Mouse (Mus musculus): Measurements from ENCODE around the gene Tcap.

Tcap gene

DNA sequence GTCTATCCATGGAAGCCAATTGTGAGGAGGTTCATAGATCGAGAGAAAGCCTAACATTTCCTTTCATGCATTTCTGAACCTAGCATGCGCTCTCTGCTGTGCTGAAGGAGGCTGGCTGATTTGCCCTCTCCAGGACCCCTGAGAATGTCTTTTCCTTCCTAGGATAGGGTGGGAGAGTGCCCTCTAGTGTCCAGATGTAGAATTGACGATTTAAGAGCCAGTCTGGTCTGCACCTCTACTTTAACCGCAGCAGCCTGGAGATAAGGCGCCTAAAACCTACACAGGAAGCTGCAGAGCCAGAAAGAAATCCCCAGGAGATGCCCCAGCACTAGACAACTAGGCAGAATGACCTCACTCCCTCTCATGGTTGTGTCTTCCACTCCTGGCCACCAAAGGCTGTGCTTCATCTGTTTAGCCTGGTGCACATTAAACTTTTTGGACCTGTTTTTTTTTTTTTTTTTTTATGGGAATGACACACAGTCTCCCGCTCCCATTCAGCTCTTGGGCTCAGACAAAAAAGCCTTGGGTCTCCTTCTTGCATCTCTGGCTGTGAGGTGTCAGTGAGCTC lies 27.8 kb upstream of the Tcap start:
- no peak for DNase-seq (ENCODE audit: low spot score in 2 of 2)

DNA sequence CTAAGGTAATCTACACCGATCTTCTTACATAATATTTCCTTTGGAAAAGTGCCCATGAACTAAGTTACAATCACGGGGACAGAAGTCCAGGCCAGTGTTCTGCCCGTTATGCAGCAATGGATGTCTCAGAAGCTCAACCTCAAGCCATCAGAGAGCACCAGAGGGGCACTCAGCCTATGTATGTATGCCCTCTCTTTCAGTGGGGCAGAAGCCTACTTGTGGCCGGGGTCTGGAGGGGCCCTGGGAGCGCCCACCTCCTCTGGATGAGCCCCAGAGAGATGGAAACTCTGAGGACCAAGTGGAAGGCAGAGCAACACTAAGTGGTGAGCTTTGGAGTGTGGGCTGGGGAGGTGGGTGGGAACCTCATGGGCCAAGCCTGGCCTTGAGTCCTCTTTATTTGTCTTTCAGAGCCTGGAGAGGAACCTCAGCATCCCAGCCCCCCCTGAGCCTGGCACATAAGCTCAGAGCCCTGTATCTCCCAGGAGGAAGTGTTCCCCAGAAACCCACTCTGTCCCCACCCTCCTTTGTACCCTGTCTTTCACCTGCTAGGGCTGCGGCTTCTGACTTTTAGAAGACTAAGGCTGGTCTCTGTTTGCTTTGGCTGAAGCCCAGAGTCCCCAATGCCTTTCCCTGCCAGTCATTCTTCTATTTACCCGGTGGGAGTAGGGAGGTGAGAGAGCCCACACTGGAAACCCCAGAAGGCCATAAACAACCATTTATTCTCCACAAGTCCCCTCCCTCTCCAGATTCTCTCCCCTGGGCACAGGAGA lies 26.8 kb upstream of the Tcap start:
- no peak for DNase-seq (ENCODE audit: low spot score in 2 of 2)

DNA sequence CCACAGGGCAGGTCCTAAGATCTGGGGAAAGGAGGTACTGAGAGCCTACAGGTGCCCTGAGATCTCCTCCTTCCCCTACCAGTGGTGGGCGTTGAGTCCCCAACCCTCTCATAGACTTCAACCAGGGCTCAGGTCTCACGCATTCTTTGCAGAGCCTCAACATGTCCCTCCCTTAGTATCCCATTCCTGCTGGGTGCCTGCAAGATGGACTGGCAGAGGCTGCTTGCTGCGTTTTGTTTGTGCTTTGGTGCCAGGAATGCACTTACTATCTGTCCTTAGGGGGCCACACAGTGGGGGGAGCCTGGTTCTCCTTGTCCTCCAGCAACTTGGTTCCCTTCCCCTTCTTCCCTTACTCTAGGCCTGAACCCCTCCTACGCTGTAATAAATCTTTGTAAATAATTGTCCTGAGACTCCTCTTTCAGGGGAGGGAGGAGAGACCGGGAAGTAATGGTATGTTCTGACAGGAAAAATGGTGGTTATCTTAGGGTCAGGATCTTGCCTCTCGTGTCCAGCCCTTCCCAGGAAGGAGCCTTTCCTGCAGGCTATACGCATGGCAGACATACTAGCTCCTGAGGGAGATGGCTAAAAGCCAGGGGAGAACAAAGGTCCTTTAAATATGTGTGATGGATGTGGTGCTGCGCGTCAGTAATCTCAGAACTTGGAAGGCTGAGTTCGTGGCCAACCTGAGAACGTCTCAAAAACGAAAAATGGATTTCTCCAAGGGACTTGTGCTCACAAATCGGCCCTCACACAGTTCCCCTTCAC lies 26.0 kb upstream of the Tcap start:
- DNase-seq (ENCODE audit: low spot score in 2 of 2): no peak

DNA sequence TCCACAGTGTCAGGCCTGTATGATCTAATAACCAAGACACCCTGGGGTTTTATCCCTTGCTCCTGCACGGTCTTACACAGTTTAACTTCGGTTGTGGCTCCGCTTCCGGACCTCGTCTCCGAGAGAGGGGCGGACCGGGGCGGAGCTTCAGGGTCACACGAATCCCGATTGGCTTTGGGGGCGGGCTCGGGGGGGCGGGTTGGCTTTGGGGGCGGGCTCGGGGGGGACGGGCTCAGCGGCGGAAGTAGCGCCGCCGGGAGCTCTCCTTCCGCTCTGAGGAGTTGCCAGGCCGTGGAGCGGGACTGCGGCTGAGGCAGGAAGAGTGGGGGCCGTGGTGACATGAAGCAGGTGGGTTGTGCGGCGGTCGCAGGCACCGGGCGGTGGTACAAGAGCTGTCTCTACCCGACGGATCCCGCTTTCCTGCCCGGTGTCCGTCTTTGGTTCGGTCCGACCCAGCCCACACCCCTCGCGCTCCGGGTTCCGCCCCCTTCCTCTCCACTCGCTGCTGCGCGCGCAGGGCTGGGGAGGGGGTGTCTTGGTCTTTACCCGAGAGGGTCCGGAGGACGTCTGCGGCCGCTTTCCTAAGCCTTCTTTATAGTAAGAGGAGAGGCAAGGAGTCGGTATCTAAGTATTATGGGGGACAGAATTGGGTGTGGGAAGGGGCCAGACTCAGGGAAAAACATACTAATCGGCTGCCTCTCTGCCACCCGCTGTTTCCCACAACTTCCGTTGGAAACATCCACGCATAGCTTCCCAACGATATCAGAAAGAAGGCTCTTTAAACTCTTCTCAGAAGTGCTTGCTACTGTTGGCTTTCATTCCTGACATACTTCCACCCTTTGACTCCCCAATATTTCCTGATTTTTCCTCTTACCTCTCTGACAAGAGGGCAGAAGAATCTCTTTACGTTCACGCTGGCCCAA lies 25.2 kb upstream of the Tcap start, which contains the start of gene Stard3:
TSS of gene Stard3 (plus strand) at position 208 of the 923 bp plus-strand sequence.
- peak in 1 of 2 experiments; percentile 75 for DNase-seq (ENCODE audit: low spot score in 2 of 2)

DNA sequence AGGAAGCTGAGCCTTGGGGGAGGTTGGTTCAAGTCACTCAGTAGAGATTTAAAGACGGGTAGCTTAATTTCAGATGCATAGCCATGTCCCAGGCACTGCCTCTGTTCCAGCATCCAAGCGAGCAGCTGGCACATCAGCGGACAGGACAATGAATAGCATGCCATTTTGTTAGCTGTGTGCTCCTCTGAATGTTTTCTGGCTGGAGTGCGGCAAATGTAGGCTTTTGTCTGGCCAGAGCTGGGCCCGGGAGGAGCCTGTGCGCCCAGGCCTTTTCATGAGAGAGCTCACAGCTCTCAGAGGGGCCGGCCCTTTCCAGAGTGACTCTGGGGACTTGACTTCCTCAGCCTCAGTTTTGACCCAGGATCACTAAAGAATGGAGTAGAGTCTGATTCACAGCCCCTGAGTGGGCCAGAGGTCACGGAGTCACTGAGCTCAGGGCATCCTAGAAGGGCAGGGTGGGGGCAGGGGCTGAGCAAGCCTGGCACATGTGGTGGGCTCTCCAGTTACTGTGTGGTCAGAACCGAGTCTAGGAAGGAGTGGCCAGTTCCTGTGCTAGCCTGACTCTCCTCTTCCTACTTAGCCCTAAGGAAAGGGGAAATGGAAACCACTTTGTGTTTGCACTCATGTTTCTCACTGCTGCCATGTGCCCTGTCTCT lies 22.6 kb upstream of the Tcap start:
- no peak for DNase-seq (ENCODE audit: low spot score in 2 of 2)

DNA sequence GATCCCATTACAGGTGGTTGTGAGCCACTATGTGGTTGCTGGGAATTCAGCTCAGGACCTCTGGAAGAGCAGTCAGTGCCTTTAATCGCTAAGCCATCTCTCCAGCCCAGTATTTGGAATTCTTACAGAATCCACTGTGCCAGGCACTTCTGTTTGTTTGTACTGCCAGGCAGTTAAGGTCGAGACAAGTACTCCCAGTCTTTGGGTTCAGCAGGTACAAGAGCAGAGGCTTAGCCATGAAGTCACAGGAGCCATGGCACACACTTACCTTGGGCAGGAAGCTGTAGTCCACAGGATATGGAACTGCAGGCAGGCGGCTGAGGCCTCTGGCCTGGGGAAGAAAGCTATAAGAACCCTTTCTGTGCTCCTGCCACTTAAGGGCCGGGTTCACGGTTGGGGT lies 19.8 kb upstream of the Tcap start:
- no peak for DNase-seq (ENCODE audit: low spot score in 2 of 2)

DNA sequence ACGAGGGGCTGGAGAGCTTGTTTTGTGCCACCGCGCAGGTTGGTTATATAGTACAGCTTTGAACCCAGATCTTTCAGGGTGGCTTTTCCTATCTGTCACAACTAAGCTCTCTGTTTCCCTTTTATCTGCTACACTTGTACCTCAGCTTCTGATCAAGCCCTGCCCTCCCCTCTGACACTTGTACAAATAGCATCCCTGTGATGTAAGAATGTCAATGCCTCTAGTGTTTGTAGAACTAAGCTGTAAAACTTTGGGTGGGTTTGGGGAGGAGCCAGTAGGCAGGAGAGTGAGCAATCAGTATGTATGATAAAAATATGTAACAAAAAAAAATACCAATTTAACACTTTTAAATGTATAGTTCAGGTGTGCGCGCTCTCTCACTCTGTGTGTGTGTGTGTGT lies 19.2 kb upstream of the Tcap start:
- DNase-seq (ENCODE audit: low spot score in 2 of 2): no peak

DNA sequence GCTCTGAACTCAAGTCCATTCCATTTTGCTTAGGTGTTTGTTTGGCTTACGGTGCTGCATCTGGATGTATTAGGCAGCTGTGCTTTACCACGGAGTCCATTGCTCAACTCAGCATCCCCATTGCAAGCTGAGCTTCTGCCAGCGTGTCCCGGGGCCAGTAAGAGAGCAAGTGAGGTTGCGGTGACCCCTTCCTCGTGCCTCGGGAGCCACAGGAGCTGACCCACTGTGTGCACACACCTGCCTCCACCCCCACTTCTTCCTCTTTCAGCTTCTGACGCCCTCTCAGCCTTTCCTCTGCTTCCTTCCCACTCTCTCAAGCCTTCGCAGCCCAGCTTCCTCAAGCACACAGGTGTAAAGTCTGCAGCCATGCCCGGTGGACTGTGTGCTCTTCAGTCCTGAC lies 17.3 kb upstream of the Tcap start:
- DNase-seq (ENCODE audit: low spot score in 2 of 2): no peak

DNA sequence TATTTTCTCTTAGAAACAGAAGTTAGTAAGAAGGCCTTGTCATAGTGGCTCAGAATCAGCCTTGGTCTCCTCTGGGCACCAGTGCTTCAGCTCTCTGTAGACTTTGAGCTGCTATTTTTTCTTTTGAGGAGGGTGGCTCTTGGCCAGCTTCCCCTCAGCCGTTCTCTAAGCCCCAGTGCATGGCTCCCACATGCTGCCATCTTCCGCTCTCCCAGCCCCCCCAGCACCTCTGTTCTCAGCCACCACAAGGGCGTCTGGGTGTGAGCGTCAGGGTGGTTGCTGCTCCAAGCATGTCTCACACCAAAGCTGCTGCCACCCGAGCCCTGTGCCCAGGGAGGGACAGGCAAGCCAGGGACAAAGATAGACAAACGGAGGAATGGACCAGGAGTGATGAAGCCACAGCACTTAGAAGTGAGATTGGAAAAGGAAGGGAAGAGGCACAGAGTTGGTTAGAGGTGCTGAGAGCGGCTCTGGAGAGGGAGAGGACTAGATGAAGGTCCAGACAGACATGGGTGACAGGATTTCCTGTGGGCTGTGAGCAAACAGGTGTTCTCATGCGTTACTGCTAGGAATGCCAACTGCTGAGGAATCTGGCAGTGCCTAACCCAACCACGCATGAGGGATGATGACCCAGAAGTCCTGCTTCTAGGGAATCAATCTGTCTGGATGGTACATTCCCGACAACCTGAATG lies 16.3 kb upstream of the Tcap start:
- peak in 1 of 2 experiments; percentile 47 for DNase-seq (ENCODE audit: low spot score in 2 of 2)

DNA sequence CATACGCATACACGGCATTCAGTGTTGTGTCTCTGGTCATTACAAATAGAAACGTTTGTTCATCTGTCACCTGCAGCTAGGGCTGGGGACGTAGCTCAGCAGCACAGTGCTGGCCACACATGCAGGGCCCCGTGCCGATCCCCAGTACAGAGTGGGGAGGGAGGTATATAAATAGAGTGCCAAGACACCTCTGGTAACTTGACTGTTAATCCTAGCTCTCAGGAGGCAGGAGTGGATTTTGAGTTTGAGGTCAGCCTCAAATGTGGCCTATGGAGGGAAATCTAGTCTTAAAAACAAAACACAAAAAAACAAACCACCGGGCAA lies 15.8 kb upstream of the Tcap start:
- DNase-seq (ENCODE audit: low spot score in 2 of 2): no peak

DNA sequence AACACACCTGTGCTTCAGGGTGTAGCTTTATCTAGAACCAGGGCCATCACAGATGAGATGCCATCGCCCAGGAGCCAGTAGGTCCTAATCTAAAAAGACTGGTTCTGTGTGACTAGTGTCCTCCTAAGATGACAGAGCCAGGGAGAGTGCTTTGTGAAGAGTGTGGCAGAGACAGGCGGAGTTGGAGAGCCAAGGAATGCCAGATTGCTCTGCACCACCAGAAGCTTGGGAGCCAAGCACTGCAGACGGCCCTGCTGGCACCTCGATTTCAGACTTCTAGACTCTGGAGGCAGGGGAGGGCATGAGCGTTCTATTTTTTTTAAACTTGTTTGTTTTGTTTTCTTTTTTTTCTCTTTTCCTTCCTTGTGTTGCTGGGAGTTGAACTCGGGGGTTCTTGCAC lies 14.3 kb upstream of the Tcap start:
- DNase-seq (ENCODE audit: low spot score in 2 of 2): no peak

DNA sequence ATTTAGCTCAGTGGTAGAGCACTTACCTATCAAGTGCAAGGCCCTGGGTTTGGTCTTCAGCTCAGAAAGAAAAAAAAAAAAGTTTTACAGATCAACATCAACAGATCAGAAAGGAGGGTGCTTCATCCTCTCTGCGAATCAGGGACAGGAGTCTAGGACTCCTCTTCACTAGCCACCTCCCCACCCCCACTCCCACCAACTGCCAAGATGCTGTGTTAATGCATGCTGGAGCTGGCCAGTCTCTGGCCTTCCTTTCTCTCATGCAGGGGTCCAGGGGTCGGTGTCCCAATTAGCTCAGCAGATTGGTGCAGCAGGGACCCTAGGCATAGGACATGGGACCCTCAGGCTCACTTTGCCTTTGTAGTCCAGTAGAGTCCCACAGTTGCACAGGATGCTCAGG lies 13.0 kb upstream of the Tcap start:
- no peak for DNase-seq (ENCODE audit: low spot score in 2 of 2)

DNA sequence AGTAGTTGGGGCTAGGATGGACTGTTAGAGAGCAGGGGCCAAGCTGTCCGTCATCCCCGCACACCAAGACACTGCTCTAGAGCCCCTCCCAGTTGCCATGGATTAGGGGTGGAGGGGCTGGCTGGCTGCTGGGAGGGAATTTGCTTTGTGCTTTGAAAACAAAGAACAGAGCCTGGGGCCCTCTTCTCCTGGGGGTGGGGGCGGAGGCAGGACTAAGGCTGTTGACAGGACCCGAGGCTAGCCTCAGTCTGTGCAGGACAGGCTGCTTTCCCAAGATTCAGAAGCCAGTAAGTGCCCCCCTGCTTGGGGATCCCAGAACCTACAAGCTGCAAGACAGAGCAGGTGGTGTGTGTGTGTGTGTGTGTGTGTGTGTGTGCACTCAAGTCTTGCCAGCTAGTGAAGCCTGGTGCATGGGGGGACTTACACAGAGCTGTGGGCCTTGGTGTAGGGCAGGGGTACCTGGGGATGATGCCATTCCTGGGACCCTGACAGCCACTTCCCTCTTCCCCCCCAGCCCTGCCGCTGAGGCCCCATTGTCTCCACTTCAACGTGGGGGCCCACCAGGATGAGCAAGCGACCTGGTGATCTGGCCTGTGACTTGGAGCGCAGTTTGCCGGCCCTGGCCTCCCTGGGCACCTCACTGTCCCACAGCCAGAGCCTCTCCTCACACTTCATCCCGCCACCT lies 11.9 kb upstream of the Tcap start:
- no peak for DNase-seq (ENCODE audit: low spot score in 2 of 2)

DNA sequence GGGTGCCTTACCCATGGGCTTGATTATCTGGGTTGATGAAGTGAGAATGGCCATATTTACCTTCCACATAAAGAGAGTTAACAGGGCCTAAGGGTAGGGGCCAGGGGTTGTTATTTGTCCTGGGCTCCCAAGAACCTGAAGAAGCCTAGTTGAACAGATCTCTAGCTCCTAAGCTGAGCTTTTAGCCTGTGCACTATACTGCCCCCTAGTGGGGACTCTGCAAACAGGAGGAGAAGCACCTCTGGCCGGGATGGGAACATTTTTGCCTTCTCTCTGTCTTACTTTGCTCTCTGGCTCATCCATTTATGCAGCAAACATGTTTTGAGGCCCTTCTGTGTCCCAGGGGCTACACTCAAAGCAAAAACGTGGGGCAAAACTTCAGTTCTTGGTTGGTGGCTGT lies 11.2 kb upstream of the Tcap start:
- DNase-seq (ENCODE audit: low spot score in 2 of 2): no peak

DNA sequence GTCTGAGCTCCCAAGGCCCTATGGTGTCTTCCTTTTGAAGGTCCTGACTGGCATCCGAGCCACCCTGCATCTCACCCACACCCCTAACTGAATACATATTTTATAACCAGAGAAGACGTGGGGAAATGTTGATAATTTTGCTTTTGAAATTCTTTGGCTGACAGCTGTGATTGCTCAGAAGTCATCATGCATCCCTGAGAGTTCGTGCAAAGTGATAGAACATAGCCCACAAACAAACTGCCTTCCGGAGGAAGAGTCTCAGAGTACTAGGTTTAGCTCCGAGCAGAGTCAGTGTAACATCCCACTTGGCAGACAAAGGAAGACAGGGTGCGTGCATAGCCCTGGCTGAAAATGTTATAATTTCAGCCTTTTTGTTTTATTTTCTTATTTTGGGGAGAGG lies 10.4 kb upstream of the Tcap start:
- no peak for DNase-seq (ENCODE audit: low spot score in 2 of 2)

DNA sequence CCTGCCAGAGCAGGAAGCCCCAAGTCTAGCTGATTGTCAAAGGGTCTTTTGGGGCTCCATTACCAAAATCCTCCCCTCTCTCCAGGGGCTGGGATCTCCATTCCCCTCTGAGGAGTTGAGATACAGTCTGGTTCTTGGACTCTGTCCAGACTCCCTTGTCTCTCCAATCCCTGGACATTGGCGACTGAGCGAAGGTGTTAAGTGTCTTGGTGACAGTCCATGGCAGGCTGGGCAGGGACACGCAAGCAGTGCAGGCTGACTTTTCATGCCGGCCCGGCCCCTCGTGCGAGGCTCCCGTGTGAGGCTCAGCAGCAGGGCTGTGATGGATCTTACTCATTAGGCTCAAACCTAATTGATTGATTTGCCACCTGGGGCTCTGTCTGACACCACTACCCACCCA lies 9.3 kb upstream of the Tcap start:
- DNase-seq (ENCODE audit: low spot score in 2 of 2): no peak

DNA sequence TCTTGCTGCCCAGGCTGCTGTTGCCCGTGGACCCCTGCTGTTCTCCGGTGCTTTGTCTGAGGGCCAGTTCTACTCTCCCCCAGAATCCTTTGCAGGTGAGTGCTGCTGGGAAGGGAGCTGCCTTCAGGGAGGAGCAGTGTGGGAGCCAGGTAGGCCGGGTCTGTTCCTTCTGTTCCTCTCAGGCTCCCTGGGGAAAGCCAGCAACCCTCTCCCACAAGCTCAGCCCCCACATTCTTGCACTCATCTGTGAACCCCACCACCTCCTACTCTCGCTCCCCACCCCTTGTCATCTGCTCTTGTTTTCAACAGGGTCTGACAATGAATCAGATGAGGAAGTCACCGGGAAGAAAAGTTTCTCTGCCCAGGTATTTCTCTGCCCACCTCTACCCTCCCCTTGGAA lies 6.9 kb upstream of the Tcap start:
- no peak for DNase-seq (ENCODE audit: low spot score in 2 of 2)

DNA sequence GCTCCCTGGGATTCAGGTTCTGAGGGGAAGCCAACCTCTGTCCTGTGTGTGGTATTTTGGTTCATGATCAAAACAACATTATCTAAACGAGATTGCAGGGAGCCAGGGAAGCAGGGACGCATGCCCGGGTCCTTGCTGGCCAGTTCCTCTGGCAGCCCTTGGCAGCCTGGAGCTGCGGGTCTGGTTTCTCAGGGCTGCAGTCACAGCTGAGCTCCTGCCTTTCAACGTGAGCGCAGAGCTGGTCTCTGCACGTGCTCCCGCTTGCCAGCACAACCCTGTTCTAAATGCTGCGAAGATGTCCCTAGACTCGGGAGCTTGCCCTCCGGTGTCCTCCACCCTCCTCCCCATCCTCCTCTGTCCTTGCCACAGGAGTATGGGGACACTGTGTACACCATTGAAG lies 5.8 kb upstream of the Tcap start:
- DNase-seq (ENCODE audit: low spot score in 2 of 2): no peak

DNA sequence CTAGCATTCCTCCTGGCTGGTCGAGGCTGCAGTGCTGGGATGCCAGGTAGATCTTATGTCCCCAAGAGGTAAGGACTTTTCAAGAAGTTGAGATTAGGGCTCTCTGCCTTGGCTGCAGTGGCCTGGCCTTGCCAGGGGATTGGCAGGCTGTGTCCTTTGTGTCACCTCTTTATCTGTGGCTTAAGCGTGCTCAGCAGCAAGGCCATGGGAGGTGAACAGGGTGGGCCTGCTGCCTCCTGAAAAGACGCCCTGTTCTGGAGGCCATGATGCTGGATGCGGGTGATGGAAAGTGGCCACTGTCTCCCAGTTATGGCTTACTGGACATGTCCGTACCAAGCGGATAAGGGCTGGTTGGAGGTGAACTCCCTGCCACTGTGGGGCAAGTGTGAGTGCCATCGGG lies 4.2 kb upstream of the Tcap start:
- no peak for DNase-seq (ENCODE audit: low spot score in 2 of 2)

DNA sequence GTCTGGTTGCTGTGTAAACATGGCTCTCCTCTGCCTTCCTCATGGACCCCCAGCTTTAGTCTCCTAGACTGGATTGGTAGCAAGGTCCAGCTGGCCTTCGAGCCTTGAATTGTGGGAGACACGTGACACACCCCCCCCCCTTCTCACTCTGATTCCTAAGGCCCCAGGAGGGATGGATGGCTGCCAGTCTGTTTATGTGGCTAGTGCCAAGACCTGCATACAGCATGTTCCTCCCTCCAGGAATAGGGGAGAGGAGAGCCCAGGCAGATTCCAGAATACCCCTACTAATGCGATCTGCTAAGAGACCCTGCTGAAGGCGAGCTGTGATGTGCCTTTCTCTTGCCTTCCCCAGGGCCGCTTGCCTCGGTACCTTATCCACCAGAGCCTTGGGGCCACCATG lies 3.5 kb upstream of the Tcap start:
- no peak for DNase-seq (ENCODE audit: low spot score in 2 of 2)
